10 mouse cellular contexts compared by ENCODE assay signal in the genomic region with DNA sequence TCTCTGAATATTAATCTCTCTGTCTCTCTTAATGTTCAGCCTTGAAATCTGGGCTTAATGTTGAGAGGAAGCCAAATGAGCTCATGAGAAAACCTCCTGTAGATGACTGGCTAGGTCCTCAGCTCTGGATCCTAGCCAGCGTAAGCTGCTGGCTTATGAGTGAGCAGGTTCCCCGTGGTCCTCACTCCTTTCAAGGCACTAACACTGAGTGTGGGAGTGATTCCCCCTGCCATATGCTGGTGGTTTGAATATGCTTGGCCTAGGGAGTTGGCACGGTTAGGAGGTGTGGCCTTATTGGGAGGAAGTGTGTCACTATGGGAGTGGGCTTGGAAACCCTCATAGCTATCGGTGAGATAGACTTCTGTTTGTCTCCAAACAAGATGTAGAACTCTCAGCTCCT. TPM values are rescaled to one million over a fixed set of nuclear protein-coding genes. Genes with fewer than 3 reads are reported as not detected.
DNase-seq lines count a peak whose midpoint lies in the region; ATAC-seq lines count a peak whose summit lies in the region.
"Had no signal": no experiment of that assay in that cellular context is flagged by ENCODE, and none has a peak within 500 bp of the region (broad histone marks: within the 10 kb centered on the region; RNA-seq: fewer than 3 reads in every experiment).

No protein-coding gene starts in this region.

- 71% methylated on average over 4 of the region's 4 CpGs for WGBS in heart, embryonic 11.5 days (ENCODE audit: insufficient replicate concordance)
- 81% methylated on average over 4 of the region's 4 CpGs for WGBS in midbrain, embryonic 16.5 days
- 94% methylated on average over 4 of the region's 4 CpGs for WGBS in midbrain, embryonic 11.5 days

- H3K36me3 ChIP-seq in heart, embryonic 11.5 days (ENCODE audit: control insufficient read depth, insufficient read depth, low read length) = no peaks in the 10 kb centered on the region
- H3K36me3 ChIP-seq in midbrain, embryonic 16.5 days (ENCODE audit: control insufficient read depth, insufficient read depth, low read length) = no peaks in the 10 kb centered on the region
- no peaks in the 10 kb centered on the region for H3K36me3 ChIP-seq in midbrain, embryonic 11.5 days (ENCODE audit: control insufficient read depth, insufficient read depth, low read length)

- H3K4me1 ChIP-seq in heart, embryonic 11.5 days (ENCODE audit: control insufficient read depth, insufficient read depth, low read length) = peaks cover 30% of the 10 kb centered on the region
- peaks cover 15% of the 10 kb centered on the region for H3K4me1 ChIP-seq in midbrain, embryonic 16.5 days (ENCODE audit: control insufficient read depth, insufficient read depth, low read length)
- peaks cover 6% of the 10 kb centered on the region; the same call in 1 of the 2 replicates for H3K4me1 ChIP-seq in midbrain, embryonic 11.5 days (ENCODE audit: control insufficient read depth, insufficient read depth, low read length)

- no peak overlapping the region for H3K4me3 ChIP-seq in heart, embryonic 11.5 days (ENCODE audit: low read depth, low read length)
- no peak overlapping the region for H3K4me3 ChIP-seq in midbrain, embryonic 16.5 days (ENCODE audit: low read depth, low read length)
- no peak overlapping the region for H3K4me3 ChIP-seq in midbrain, embryonic 11.5 days (ENCODE audit: low read depth, low read length)

- H3K9me3 ChIP-seq in heart, embryonic 11.5 days (replicated peaks; ENCODE audit: control insufficient read depth, low read length) = no peaks in the 10 kb centered on the region
- H3K9me3 ChIP-seq in midbrain, embryonic 16.5 days (replicated peaks; ENCODE audit: control insufficient read depth, low read length, poor library complexity, severe bottlenecking) = no peaks in the 10 kb centered on the region
- no peaks in the 10 kb centered on the region for H3K9me3 ChIP-seq in midbrain, embryonic 11.5 days (ENCODE audit: control insufficient read depth, low read length)

- no peak for ATAC-seq in heart, embryonic 11.5 days (replicated peaks; ENCODE audit: insufficient number of reproducible peaks, low FRiP score, low TSS enrichment)
- ATAC-seq in midbrain, embryonic 16.5 days = peak; percentile 34; the same call in 1 of the 2 replicates
- ATAC-seq in midbrain, embryonic 11.5 days (ENCODE audit: low FRiP score) = no peak

- H3K4me2 ChIP-seq in heart, embryonic 11.5 days = no peak overlapping the region
- H3K4me2 ChIP-seq in midbrain, embryonic 16.5 days (ENCODE audit: low read length) = no peak overlapping the region
- no peak overlapping the region for H3K4me2 ChIP-seq in midbrain, embryonic 11.5 days

- no peak overlapping the region for H3K9ac ChIP-seq in heart, embryonic 11.5 days (ENCODE audit: low read depth, low read length)
- H3K9ac ChIP-seq in midbrain, embryonic 16.5 days (ENCODE audit: low read depth, low read length) = no peak overlapping the region
- no peak overlapping the region for H3K9ac ChIP-seq in midbrain, embryonic 11.5 days (ENCODE audit: low read length)

- no peak overlapping the region for H3K27ac ChIP-seq in heart, embryonic 11.5 days (ENCODE audit: low read depth, low read length)
- no peak overlapping the region for H3K27ac ChIP-seq in midbrain, embryonic 16.5 days (ENCODE audit: low read length)
- no peak overlapping the region for H3K27ac ChIP-seq in midbrain, embryonic 11.5 days (ENCODE audit: low read depth, low read length)

- H3K27me3 ChIP-seq in heart, embryonic 11.5 days (ENCODE audit: control insufficient read depth, insufficient read depth, low read length) = no peaks in the 10 kb centered on the region
- no peaks in the 10 kb centered on the region for H3K27me3 ChIP-seq in midbrain, embryonic 16.5 days (ENCODE audit: control insufficient read depth, insufficient read depth, low read depth, low read length)
- H3K27me3 ChIP-seq in midbrain, embryonic 11.5 days (ENCODE audit: control insufficient read depth, insufficient read depth, low read length) = no peaks in the 10 kb centered on the region

- DNase-seq in heart, adult 11 months = peak; percentile 93
- DNase-seq in midbrain, embryonic 11.5 days (ENCODE audit: low spot score, missing footprints) = no peak
- DNase-seq in cerebellum, postnatal 36 days = peak; percentile 67 to 72
- DNase-seq in retina, postnatal 7 days (ENCODE audit: low read depth, low spot score) = peak; percentile 24
- DNase-seq in embryo, embryonic 11 days = no peak
- DNase-seq in c-Kit-positive CD71-positive TER-119-positive erythroid progenitor cells, embryonic 14.5 days (ENCODE audit: low spot score) = no peak
- DNase-seq: kidney, postnatal 10 days; liver had no signal

RNA-seq across cellular contexts. Expression of a gene that starts 55.1 kb away (rescaled TPM):
- 9.0 and 11.6 TPM in 2 replicates for polyA plus RNA-seq in heart, embryonic 11.5 days (2014; fragmentation: Nextera tagmentation; extraction: Ambion mirVana)
- 12.0 and 12.4 TPM in 2 replicates for polyA plus RNA-seq in midbrain, embryonic 16.5 days (2015; fragmentation: Nextera tagmentation; extraction: Ambion mirVana)
- 11.3 and 13.0 TPM in 2 replicates for polyA plus RNA-seq in midbrain, embryonic 11.5 days (2014; fragmentation: Nextera tagmentation; extraction: Ambion mirVana)

Comparison
In these comparisons a context has a peak if more than half of its experiments do, and no peak if none do; other contexts are left out.
1. DNase-seq: peak in heart, adult 11 months (single experiment), cerebellum, postnatal 36 days (2 of 2) and retina, postnatal 7 days (single experiment); none in midbrain, embryonic 11.5 days (single experiment), embryo, embryonic 11 days (single experiment) and c-Kit-positive CD71-positive TER-119-positive erythroid progenitor cells, embryonic 14.5 days (single experiment).